Mouse (Mus musculus): ENCODE data around the gene Gm7030. TPM values are rescaled to one million over a fixed set of nuclear protein-coding genes. Genes with fewer than 3 reads are reported as not detected.
"Not testable (repeated sequence)": the region's sequence is repeated elsewhere in the genome, so short reads cannot be mapped to it uniquely, and the experiment has no call there.

Gm7030 gene
- polyA plus RNA-seq, 1 experiment from 2014 or later, result not detected

DNA sequence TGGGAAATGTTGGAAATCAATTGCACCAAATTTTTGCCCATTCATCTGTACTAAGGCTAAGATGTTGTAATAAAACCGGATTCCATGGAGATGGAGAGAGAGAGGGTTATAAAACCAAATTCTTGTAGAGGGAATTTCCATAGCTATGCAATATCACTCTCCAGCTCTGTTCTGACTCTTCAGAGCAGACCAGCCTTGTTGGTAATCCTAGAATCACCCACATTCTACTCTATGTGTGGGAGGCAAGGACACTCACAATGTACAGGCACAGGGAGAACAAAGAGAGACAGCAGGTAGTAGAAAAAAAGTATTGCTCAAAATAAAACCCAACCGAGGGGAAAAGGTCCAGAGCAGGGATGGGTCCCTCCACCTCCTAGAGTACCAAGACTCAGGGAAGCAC lies 37.3 kb downstream of the Gm7030 start:
- H3K4me3 ChIP-seq (ENCODE audit: low read depth, low read length), result not testable (repeated sequence)
- no CpG with 5 or more reads among the region's 2 CpGs for WGBS

GRCm38 (mm10) chr17:36085976-36086375 lies 43.2 kb downstream of the Gm7030 start:
- H3K9ac ChIP-seq (replicated peaks; ENCODE audit: low read depth, low read length); H3K27me3 ChIP-seq (ENCODE audit: control insufficient read depth, insufficient read depth, low read length); H3K4me2 ChIP-seq (ENCODE audit: low read depth, low read length); H3K4me1 ChIP-seq (ENCODE audit: control insufficient read depth, insufficient read depth, low read length); H3K27ac ChIP-seq (ENCODE audit: low read depth, low read length); H3K36me3 ChIP-seq (ENCODE audit: control insufficient read depth, insufficient read depth, low read length); H3K4me3 ChIP-seq (ENCODE audit: low read depth, low read length); ATAC-seq (ENCODE audit: low read depth); H3K9me3 ChIP-seq (ENCODE audit: control insufficient read depth, low read length): not testable (repeated sequence)
- 74% methylated on average over 1 of the region's 1 CpGs for WGBS

More for the DNA sequence above, 37.3 kb downstream of the Gm7030 start:
- ATAC-seq (ENCODE audit: low read depth); H3K27ac ChIP-seq (ENCODE audit: low read depth, low read length); H3K36me3 ChIP-seq (ENCODE audit: control insufficient read depth, insufficient read depth, low read length); H3K9me3 ChIP-seq (ENCODE audit: control insufficient read depth, low read length); H3K4me2 ChIP-seq (ENCODE audit: low read depth, low read length); H3K4me1 ChIP-seq (ENCODE audit: control insufficient read depth, insufficient read depth, low read length); H3K9ac ChIP-seq (replicated peaks; ENCODE audit: low read depth, low read length); H3K27me3 ChIP-seq (ENCODE audit: control insufficient read depth, insufficient read depth, low read length): not testable (repeated sequence)

GRCm38 (mm10) chr17:36083870-36084451 lies 45.3 kb downstream of the Gm7030 start:
- H3K9ac ChIP-seq (replicated peaks; ENCODE audit: low read depth, low read length), result peak overlapping the region; percentile 55
- under 1% methylated on average over 41 of the region's 42 CpGs for WGBS

DNA sequence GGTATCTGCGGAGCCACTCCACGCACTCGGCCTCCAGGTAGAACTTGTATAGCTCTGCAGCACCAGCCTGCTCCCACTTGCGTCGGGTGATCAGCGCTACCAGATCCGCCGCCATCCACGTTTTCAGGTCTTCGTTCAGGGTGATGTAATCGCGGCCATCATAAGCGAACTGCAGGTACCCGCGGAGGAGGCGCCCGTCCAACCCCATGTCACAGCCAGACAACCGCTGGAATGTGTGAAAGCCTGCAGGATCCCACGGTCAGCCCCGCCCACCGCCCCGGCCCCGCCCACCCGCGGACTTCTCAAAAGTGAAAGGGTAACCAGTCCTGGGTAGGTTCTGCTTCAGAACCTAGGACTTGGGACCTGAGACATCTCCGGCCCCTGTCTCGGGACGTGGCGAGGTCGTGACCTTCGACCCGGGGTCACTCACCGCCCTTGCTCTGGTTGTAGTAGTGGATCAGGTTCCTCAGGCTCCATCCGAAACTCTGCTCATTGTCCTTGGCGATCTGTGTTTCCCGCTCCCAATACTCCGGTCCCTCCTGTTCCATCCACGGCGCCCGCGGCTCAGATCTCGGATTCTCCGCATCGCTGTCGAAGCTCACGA lies 45.9 kb downstream of the Gm7030 start:
- Histone ChIP-seq H3K4me2 (ENCODE audit: low read depth, low read length) (peak overlapping the region; percentile 98), H3K27ac (ENCODE audit: low read depth, low read length) (no peak overlapping the region), H3K4me1 (ENCODE audit: control insufficient read depth, insufficient read depth, low read length) (peaks cover 3% of the 10 kb centered on the region; the same call in 1 of the 2 replicates), H3K9me3 (ENCODE audit: control insufficient read depth, low read length) (no peaks in the 10 kb centered on the region), H3K36me3 (ENCODE audit: control insufficient read depth, insufficient read depth, low read length) (no peaks in the 10 kb centered on the region), H3K9ac (replicated peaks; ENCODE audit: low read depth, low read length) (peak overlapping the region; percentile 55), H3K27me3 (ENCODE audit: control insufficient read depth, insufficient read depth, low read length) (peaks cover 2% of the 10 kb centered on the region; the same call in 1 of the 2 replicates), H3K4me3 (ENCODE audit: low read depth, low read length) (peak overlapping the region; percentile 45)
- ATAC-seq (ENCODE audit: low read depth), result peak; percentile 80
- under 1% methylated on average over 46 of the region's 46 CpGs for WGBS

More at GRCm38 (mm10) chr17:36083870-36084451, 45.3 kb downstream of the Gm7030 start:
- no peaks in the 10 kb centered on the region for H3K36me3 ChIP-seq (ENCODE audit: control insufficient read depth, insufficient read depth, low read length)
- peak overlapping the region; percentile 45 for H3K4me3 ChIP-seq (ENCODE audit: low read depth, low read length)
- H3K9me3 ChIP-seq (ENCODE audit: control insufficient read depth, low read length), result no peaks in the 10 kb centered on the region
- peaks cover 2% of the 10 kb centered on the region; the same call in 1 of the 2 replicates for H3K27me3 ChIP-seq (ENCODE audit: control insufficient read depth, insufficient read depth, low read length)
- peak overlapping the region; percentile 98 for H3K4me2 ChIP-seq (ENCODE audit: low read depth, low read length)
- H3K4me1 ChIP-seq (ENCODE audit: control insufficient read depth, insufficient read depth, low read length), result peaks cover 3% of the 10 kb centered on the region; the same call in 1 of the 2 replicates
- H3K27ac ChIP-seq (ENCODE audit: low read depth, low read length), result no peak overlapping the region
- ATAC-seq (ENCODE audit: low read depth), result no peak; the same call in none of the 2 replicates

DNA sequence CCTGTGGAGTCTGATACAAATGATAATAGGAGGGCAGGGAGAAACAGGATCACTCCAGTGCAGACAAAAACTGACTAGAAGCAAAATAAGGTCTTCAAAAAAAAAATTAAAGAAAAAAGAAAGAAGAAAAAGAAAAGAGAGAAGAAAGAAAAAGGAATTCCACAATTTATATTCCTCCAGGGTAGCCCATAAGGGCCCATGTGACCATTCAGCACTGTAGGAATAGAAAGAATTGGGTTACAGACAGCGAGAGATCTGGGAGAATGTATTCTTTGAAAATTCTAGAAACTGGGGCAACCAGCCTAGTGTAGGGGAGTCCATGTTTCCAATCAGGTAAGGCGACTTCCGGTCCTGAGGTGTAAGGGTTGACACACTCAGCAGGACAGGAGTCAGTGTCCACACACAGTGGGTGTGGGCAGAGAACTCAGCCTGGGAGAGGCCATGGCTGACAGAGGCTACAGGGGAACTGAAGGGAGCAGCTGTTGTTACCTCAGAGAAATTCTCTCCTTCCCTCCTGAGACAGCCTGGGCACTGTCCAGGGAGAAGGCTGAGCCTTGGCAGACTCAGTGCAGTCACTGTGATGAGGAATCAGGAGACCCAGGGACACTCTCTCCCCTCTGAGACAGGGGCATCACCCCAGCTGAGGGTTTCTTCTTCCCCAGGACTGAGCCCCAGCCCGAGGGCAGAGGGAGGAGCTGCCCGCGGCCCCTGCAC lies 46.5 kb downstream of the Gm7030 start:
- H3K27ac ChIP-seq (ENCODE audit: low read depth, low read length); H3K36me3 ChIP-seq (ENCODE audit: control insufficient read depth, insufficient read depth, low read length); H3K4me1 ChIP-seq (ENCODE audit: control insufficient read depth, insufficient read depth, low read length); ATAC-seq (ENCODE audit: low read depth); H3K27me3 ChIP-seq (ENCODE audit: control insufficient read depth, insufficient read depth, low read length); H3K9me3 ChIP-seq (ENCODE audit: control insufficient read depth, low read length): not testable (repeated sequence)
- Histone ChIP-seq H3K4me2 (ENCODE audit: low read depth, low read length) (peak overlapping the region; percentile 98), H3K4me3 (ENCODE audit: low read depth, low read length) (peak overlapping the region; percentile 45), H3K9ac (replicated peaks; ENCODE audit: low read depth, low read length) (peak overlapping the region; percentile 55)
- WGBS, result 69% methylated on average over 3 of the region's 6 CpGs

DNA sequence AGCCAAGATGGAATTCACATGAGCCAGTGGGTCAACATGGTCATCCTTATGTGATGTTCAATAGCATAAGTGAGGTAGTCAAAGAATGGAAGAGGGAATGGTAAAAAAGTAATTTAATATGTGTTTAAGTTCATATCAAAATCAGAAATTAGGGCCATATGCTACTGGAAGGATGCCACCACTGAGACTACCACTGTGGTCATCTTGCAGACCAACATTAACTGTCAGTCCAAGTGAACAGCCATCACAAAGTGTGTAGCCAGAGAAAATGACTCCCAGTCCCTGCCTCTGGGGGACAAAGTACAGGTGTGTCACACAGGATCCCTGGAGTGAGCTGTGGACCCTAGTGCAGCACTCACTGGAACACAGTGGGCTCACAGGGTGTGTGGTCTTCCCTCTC lies 47.3 kb downstream of the Gm7030 start:
- not testable (repeated sequence) for H3K27me3 ChIP-seq (ENCODE audit: control insufficient read depth, insufficient read depth, low read length); H3K4me3 ChIP-seq (ENCODE audit: low read depth, low read length); H3K27ac ChIP-seq (ENCODE audit: low read depth, low read length); H3K4me1 ChIP-seq (ENCODE audit: control insufficient read depth, insufficient read depth, low read length); H3K9ac ChIP-seq (replicated peaks; ENCODE audit: low read depth, low read length); ATAC-seq (ENCODE audit: low read depth); H3K4me2 ChIP-seq (ENCODE audit: low read depth, low read length); H3K9me3 ChIP-seq (ENCODE audit: control insufficient read depth, low read length); H3K36me3 ChIP-seq (ENCODE audit: control insufficient read depth, insufficient read depth, low read length)

- no peak for ATAC-seq (ENCODE audit: low read depth)
- WGBS, result 19% methylated on average over 2 of the region's 2 CpGs
These were observed 68.4 kb downstream of the Gm7030 start for GRCm38 (mm10) chr17:36060829-36061228.

More at GRCm38 (mm10) chr17:36060829-36061228, 68.4 kb downstream of the Gm7030 start:
- H3K4me3 ChIP-seq (ENCODE audit: low read depth, low read length), result no peak overlapping the region
- H3K4me1 ChIP-seq (ENCODE audit: control insufficient read depth, insufficient read depth, low read length), result no peaks in the 10 kb centered on the region
- H3K36me3 ChIP-seq (ENCODE audit: control insufficient read depth, insufficient read depth, low read length), result no peaks in the 10 kb centered on the region
- H3K9me3 ChIP-seq (ENCODE audit: control insufficient read depth, low read length), result no peaks in the 10 kb centered on the region
- H3K4me2 ChIP-seq (ENCODE audit: low read depth, low read length), result no peak overlapping the region
- no peak overlapping the region for H3K9ac ChIP-seq (replicated peaks; ENCODE audit: low read depth, low read length)
- no peaks in the 10 kb centered on the region for H3K27me3 ChIP-seq (ENCODE audit: control insufficient read depth, insufficient read depth, low read length)
- no peak overlapping the region for H3K27ac ChIP-seq (ENCODE audit: low read depth, low read length)

Data from neural tube, embryonic 14.5 days (tissue).